Mouse (Mus musculus) 416B (cell line): ENCODE results near the gene Gatb.
A peak's percentile ranks its signal among the peaks of the same experiment; 100 is the strongest.

ENCODE experiments used
- DNase-seq: peaks from one replicate; pipeline ENCODE4 v3.0.0; 2011; ENCODE audit warnings: low read depth

Gene Gatb

DNA sequence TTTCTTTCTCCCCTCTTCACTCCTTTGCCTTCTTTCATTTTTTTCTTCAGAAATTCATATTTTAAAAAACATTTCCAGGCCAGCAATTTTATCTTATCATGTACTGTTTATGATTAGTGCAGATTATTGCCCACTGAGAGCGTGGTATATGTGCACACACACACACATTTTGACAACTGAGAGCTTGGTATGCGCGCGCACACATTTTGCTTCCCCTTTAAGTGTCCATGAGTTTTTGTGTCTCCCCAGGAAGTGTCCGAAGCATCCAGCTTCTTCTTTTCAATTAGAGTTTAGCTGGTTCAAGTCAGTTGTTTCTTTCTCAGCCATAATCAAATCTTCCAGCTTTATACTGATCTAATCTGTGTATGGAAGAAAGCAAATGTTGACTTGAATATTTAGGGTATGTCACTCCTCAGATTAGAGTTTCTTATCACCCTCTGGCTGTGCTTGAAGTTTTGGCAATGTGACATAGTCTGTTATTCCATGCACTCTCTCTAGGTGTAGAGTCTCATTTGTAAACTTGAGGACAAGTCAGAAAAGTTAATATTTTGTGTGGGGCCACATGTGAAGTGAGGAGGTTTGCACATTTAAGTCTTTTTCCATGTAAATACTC lies 18.8 kb downstream of the Gatb start:
- DNase-seq, result no peak

DNA sequence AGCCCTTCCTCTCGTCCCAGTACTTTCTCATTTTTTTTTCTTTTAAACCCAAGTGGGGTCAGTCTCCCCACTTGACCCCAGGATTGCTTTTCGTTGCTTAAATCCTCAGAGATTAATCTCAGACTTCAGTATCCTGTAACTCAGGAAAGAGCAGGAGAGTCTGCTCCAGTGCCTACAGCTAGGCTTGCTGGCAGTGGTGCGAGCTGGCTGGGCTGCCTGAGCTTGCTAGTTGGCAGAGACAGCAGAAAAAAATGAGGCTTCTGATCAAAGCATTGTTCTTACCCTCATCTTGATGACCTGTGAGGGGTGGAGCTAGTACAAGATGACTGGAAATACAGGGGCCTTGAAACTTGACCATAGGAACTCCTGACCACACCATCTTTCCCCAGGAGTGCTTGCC lies 20.5 kb downstream of the Gatb start:
- DNase-seq, result no peak

DNA sequence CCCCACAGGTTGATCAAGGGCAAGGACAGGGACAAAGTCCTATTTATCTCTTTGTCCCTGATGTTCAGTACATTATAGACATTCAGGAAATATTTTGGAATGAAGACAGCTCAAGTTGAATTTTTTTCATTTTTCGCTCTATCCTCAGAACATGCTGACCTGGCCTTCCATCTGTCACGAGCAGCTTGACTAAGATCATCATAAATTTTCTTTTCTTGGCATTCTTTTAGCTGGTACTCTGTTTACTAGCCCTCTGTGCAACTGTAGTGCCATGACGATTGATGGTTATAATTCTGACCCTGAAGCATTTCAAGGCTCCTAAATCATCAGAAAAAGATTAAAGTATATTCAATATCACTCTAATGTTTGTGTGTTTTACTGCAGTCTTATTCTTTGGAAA lies 25.6 kb downstream of the Gatb start:
- no peak for DNase-seq

DNA sequence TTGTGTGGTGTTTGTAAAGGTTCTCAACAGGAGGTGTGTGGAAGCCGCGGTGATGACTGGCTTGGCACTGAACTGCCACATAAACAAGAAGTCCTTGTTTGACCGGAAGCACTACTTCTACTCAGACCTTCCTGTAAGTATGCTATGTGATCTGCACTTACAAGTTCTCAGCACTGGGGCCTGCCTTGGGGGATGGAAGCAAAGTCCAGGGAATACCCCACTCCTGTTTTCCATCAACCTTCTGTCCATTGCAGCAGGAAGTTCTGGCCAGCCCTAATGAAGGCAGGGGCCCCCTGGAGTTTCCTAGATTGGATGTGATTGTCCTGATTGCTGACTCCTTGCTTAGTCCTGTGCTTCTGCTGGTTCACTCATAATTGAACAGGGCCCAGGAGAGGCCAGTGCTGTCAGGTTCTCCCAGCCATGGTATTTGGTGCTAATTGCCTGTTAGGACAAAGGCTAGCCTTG lies 28.0 kb downstream of the Gatb start:
- DNase-seq, result peak; percentile 52

DNA sequence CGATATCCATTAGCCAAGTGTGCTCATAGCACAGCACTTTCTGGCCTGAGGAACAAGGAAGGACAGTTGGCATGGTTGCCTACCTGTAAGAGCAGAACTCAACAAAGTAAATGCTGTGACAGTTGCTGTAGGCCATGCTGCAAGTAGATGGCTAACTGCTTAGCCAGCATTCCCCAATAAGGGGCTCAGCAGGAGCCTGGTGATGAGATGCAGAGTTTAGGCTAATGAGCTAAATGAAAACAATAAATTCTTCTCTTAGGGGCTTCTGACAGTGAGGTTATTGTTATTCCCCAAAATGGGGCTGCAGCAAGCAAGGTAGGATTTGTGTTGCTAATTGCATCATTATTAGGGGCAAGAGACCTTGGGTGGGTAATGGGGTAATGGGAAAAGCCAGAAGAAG lies 29.9 kb downstream of the Gatb start:
- DNase-seq, result no peak

DNA sequence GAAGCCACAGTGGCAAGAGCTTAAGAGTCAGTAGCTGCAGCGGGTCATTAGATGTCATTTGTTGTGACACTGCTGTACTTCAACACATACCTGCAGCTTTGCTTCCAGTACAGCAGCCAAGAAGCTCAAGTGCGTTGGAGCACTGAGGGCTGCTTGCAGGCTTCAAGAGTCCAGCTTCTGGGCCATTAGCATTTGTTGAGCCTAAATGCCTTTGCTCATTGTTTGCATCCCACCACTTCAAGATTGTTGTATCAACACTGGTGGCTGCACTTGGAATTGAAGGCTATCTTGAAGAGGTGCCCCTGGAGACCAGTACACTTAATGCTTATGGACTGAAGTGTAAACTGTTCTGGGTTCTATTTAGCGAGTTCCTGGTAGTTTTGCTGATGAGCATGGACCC lies 33.0 kb downstream of the Gatb start:
- no peak for DNase-seq

DNA sequence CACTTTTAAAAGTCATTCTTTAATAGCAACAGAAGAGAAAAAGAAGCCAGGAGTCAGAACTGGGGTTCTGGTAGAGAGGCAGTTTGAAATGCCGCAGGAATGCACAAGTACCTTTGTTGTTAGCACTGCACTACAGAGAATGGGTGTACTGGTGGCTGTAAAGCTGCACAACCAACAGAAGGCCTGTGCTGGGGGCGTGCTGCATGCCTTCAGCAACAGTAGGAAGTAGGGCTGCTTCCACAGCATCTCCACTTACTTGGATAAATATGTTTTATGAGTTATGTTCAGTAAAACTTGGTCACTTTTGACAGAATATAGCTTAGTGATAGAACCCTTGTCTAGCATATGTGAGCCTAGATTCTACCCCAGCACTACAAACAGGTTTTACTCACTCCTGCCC lies 33.8 kb downstream of the Gatb start:
- DNase-seq, result no peak

DNA sequence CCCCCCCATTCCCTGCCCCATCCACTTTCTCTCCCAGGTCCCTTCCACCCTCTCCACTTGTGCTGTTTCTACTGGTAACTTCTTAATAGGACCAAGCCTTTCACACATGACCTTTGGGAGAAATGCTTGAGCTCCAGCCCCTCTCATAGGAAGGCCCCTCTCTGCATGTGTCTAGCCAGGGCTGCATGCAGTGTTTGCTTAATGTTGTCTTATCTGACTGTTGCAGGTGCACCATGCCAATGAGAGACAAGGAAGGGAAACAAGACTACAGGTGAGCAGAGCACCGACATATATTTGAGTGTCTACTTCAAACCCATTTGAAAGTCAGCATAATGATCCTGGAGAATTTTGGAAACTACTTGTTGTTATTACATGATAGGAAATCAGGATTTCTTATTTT lies 42.5 kb downstream of the Gatb start:
- no peak for DNase-seq

DNA sequence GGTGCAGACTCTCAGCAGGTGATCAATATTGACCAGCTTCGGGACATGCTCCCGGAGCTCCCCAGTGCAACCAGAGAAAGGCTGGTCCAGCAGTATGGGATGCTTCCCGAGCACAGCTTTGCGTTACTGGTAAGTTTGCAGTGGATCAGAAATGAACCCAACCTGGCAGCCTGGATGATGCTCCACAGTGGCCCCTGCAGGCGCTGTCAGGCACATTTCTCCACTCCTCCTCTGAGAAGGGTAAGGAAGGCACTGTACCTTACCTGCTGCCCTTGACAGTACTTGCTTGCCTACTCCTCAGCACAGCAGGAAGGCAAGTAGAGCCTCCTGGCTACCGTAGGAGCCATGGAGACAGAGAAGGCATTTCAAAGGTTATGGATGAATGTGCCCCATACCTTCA lies 45.0 kb downstream of the Gatb start:
- DNase-seq, result no peak

DNA sequence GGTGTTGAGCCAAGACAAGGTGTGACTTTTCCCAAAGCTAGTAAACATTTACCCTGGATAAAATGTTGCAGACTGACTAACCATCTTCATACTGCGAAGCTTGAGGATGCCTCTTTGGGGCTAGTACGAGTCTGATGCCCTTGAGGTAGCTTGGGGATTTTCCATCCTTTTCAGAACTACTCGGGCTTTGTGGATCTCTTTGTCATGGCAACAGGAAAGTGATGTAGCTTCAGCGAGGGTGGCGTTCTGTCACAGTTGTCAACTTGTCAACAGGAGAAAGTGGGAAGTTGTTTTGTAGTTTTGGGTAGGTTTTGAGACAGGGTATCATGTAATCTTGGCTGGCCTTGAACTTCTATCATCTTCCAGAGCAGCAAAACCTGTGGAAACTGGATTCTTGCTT lies 45.4 kb downstream of the Gatb start:
- DNase-seq, result no peak

DNA sequence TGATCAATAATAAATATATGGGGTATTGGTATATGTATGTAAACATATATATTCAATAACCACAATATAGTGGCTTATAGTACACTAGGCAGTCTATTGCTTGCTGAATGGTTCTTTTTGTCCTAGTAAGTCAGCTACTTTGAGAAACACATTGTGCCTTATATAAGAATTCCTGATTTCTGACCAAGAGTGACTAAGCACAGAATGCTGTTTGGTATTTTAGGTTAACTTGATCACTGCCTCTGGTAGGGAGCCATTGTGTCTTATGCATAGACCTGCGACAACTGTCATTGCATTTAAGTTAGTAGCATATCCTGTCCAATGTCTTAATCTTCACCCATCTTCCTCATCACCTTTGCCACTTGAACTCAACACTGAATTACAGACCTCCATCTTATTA lies 45.8 kb downstream of the Gatb start:
- DNase-seq, result no peak

DNA sequence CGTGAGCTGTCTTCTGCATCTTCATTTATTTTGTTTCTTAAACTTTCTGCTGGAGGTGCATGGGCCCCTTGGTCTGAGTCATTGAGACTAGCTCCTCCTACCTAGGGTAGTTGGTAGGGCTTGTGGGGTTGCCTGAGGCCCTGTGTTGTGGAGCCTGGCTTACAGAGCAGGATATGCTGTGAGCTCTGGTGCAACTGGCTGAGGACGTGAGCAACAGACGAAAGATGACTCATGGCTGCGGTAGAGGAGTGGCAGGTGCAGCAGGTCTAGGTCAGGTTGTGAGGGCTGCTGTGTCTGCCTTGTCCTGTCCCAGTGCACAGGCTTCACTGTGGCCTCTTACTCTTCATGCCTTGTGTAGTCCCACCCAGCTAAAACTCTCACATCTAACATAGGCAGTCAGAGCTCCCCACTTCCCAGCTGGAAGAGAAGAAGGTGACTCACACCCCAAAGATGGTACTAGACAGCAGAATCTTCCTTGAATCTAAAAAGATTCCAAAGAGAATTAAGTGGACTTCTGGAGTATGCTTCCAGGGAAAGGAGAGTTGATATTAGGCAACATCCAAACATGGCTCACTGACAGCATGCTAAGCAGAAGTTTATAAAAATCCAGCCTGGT lies 56.1 kb downstream of the Gatb start:
- peak; percentile 90 for DNase-seq

DNA sequence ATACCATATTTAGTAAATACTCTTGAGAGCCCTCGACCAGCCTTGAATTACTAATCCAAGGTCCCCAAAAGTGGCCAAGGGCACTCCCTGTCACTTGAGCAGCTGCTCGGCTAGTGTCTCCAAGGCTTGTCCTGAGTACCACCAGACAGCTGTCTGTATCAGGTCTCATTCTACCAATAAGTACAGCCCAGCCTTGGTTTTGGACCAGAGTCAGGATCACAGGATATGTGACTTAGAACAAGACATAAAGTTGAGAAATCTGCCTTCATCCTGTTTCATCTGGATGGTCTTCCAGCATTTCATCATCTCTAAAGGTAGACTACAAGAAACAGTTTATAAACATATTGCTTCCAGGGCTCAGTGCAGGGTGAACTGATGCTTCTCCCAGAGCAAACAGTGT lies 59.8 kb downstream of the Gatb start:
- no peak for DNase-seq

DNA sequence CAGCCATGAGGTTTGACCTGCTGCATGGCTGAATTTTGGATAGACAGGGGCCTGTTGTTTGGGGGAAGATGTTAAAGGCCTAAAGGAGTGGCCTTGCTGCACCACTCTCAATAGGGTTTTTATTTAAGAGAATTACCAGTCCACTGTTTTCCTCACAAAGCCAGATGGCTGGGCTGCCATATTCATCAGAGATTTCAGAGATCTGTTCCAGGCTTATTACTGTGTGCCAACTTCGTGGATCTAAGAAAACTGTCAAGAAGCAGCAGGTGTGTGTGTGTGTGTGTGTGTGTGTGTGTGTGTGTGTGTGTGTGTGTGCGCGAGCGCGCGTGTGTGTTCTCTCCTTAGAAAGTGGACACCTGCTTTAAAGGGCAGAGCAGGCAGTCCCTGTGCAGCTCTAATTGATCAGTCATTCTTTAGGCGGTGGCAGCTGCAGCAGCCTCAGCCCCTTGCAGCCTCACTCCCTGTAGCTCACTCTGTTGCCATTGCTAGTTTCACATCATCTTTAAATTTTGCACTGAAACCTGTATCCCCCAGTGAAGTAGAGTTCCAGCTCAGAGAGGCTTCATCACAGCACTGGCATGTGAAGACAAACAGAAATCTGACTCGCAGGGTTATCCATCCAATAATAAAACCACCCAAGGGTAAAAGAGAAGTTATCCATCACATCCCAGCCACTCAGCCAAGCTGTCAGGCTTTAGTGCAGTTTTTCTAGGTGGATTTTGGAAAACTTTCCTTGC lies 60.6 kb downstream of the Gatb start:
- no peak for DNase-seq

DNA sequence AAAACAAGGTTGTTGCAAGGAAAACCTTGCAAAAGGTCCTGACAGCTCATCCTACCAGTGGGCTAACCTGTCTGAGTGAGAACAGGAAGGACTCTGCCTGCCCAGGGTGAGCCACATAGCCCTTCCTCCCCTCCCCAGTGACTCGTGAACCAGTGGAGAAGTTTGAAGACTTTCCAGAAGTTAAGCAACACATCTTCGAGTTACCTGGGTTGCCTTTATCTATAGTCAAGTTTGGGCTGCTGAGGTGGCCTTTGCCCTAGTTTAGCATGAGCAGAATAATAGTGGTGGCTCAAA lies 61.2 kb downstream of the Gatb start:
- DNase-seq, result peak; percentile 8

DNA sequence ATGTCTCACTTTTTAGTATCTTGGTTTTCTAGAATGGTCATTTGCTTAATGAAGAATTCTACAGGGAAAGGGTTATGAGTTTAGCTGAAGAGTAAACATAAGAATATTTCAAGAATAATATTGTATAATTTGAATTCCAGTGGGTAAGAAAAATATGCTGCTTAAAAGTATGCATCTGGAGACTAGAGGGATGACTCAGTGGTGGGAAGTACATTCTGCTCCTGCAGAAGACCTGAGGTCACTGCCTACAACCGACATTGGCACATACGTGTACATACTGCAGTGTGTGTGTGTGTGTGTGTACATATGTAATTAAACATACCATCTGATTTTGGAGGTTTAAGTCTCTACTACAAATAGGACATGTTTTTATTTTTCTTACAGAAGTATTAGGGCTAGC lies 61.7 kb downstream of the Gatb start:
- DNase-seq, result no peak

DNA sequence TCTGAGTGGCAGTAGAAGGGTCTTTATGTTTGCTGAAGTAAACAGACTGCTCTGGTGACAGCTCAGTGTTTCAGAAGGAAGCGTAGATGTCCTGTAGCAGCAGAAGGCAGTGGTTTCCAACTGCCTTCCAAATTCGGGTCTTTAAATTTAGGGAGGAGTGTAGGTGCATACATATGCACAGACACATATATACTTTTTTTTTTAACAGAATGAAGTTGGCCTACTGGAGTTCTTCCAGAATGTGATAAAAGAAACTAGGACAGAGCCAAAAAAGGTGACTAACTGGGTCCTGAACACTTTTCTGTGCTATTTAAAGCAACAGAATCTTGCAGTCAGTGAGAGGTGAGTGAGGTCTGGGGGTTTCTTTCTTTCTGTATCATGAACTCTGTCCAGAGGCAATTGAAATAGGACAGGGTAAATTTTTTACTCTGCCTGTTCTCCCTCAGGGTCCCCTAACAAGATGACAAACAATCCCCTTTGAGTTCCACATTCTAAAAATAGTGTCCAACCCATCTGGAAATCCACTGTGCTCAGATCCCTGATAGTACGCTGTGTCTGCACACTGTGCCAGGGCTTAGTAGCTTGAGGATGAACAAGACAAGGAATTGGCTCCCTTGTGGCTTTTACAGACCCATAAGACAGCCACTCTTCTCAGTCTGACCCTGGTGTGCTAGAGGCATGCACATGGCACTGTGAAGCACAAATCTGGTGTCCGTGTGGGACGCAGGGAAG lies 63.0 kb downstream of the Gatb start:
- DNase-seq, result no peak

DNA sequence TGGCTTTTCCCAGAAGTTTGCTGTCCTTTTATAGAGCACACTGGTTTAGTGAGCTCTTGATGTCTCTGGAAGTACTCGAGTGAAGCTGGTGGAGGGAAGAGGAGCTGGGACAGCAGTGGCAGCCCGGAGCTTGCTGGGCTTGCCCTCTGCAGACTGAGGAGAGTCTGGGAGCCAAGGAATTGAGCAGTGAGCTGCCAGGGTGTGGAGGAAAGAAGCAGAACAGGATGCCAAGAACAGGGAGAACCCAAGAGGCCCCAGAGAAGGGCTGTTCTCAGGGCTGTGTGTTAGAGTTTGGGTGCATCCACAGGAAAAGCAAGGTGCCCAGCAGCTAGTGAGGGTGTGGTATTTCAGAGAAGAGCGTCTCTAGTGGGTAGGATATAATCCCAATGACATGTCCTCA lies 67.8 kb downstream of the Gatb start:
- no peak for DNase-seq

DNA sequence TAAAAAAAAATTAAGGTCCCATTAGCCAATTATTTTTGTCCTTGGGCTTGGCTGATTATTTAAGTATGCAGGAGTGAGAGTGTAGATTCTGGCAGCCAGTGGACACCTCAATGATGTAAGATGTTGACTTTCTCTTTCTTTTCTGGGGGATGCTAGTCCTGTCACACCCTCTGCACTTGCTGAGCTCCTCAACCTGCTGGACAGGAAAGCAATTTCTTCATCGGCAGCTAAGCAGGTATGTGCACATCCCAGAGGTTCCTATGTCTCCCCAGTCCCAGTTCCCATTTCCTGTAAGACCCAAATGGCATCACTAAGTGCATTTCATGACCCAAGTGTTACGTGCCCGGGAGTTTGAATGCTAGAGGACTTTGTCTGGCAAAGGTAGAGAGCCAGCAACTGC lies 70.9 kb downstream of the Gatb start:
- DNase-seq, result no peak

DNA sequence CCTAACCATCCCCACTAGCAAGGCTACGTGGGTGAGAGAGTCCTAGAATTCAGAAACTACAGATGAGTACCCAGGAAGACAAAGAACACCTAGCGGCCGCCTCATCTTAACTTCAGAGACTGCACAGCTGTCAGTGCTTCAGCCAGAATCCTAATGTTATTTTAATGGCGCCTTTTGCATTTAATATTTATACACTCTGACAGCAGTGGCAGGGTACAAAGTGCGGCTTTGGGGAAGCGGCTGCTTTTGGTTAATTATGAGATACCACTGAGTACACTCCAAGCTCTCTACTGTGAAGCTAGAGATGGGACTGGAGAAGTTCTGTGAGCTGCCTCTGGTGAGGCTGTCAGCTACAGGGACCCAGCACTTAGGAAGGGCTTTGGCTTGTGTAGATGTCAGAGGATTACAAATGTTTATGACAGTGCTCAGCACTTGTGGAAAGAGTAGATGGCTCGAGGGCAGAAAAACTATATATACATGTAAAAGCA lies 71.6 kb downstream of the Gatb start:
- no peak for DNase-seq

DNA sequence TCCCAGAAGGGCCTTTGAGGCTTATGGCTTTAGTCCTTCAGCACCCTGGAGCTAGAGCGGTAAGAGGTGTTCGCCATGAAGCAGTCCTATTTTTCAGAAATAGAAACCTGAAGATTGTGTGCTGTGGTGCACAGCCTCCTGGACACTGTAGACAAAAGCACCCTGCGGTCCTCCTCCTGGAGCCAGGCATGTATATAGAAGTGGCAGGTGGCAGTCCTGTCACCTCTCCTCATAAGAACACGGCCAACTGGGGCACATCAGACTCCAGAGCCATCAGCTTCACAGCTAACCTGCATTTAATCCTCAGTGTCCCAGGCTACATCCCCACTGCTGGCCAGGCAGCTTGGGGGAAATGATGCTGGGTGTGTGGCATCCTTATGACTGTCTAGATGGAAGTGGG lies 75.3 kb downstream of the Gatb start:
- no peak for DNase-seq

DNA sequence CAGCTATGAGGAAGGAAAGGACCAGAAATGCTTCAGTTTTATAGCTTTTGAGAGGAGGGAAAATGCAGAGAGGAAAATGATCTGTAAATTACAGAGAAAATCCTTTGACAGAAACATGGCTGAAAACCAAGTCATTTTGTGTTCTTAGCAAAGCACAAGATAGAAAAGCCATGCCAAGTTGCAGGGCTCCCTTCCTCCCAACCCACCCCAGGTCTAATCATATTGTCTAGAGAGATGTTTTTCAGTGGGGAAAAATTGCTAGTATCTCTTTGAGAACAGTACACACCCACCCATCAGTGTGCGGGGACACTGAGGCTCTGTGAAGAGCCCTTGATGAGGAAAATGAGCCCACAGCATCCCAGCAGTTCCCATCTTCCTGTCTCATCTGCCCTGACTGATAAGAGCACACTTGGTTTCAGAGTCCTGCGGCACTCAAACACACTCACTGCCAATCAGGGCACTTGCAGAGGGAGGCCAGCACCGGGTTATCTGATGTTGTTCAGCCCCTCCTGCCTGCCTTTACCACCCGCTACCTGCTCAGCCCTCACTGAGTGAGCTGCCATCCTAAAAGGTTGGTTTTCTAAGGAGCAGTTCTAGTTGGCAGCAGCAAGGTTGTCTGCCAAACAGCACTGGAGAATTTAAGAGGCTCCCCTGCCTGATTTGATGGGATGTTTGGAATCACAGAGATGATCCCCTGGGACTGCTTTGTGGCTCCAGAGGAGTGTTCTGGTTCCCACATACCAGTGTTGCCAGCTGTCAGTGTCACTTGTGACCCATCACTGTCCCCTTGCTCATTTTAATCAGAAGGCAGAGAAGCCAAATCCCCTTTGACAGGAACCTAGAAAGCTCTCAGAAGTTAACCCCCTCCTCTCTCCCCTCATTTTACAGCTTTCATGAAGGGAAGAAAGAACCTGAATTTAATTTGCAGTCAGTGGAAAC lies 79.1 kb downstream of the Gatb start:
- DNase-seq, result no peak
